Mouse (Mus musculus): Measurements from ENCODE around the gene Ndufaf1. TPM values are rescaled to one million over a fixed set of nuclear protein-coding genes. Genes with fewer than 3 reads are reported as not detected.

Ndufaf1 gene
- polyA plus RNA-seq (2012; rRNA removed): 4.1 and 5.0 TPM in 2 replicates

- H3K27ac ChIP-seq (ENCODE audit: control insufficient read depth, insufficient read depth, low read length): peak within 1 kb of the TSS; percentile 43; the same call in 1 of the 2 replicates
- H3K4me3 ChIP-seq (ENCODE audit: control insufficient read depth, insufficient read depth, low read length): peak within 1 kb of the TSS; percentile 79
- TF ChIP-seq CTCF (IDR thresholded peaks at IDR 0.05; ENCODE audit: borderline replicate concordance, control insufficient read depth, extremely low read depth, insufficient read depth, low read length, poor library complexity) (no peak), POLR2A (IDR thresholded peaks at IDR 0.05; ENCODE audit: control insufficient read depth, extremely low read depth, insufficient read depth, low read length, poor library complexity) (0 out of 2 replicates have a peak, but pooled peaks have one; percentile 26)
- no peaks in the 10 kb centered on the region for H3K27me3 ChIP-seq (ENCODE audit: control insufficient read depth, insufficient read depth, low read length)
- under 1% methylated on average over 44 of the region's 44 CpGs for WGBS
- DNase-seq: peak; percentile 81
- peaks cover 11% of the 10 kb centered on the region for H3K36me3 ChIP-seq (ENCODE audit: control insufficient read depth, insufficient read depth, low read length)
- 0 out of 2 replicates have a peak, but pooled peaks cover 2% of the 10 kb centered on the region for H3K4me1 ChIP-seq (replicated peaks; ENCODE audit: control insufficient read depth, insufficient read depth, low read length)
Measured at GRCm38 (mm10) chr2:119662220-119663182, at the start of gene Ndufaf1. Gene Ndufaf1, minus strand, starts transcription at chr2:119662827.

DNA sequence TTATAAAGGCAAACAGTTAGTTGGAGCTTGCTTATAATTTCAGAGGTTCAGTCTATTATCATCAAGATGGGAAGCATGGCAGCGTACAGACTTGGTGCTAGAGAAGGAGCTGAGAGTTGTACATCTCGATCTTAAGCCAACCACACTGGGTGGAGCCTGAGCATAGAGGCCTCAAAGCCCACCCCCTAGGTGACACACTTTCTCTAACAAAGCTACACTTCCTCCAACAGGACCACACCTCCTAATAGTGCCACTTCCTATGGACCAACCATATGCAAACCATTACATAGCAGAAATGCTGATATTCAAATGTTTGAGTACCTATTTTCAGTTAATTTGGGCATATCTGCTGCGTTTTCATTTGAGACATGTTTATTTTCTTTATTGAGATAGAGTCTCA, 47.4 kb upstream of the Ndufaf1 start:
- H3K36me3 ChIP-seq (ENCODE audit: control insufficient read depth, insufficient read depth, low read length): peaks cover 58% of the 10 kb centered on the region
- TF ChIP-seq POLR2A (IDR thresholded peaks at IDR 0.05; ENCODE audit: control insufficient read depth, extremely low read depth, insufficient read depth, low read length, poor library complexity) (no peak), CTCF (IDR thresholded peaks at IDR 0.05; ENCODE audit: borderline replicate concordance, control insufficient read depth, extremely low read depth, insufficient read depth, low read length, poor library complexity) (no peak)

GRCm38 (mm10) chr2:119707676-119708075, 45.0 kb upstream of the Ndufaf1 start:
- Histone ChIP-seq H3K27me3 (ENCODE audit: control insufficient read depth, insufficient read depth, low read length) (no peaks in the 10 kb centered on the region), H3K4me1 (replicated peaks; ENCODE audit: control insufficient read depth, insufficient read depth, low read length) (no peaks in the 10 kb centered on the region), H3K4me3 (ENCODE audit: control insufficient read depth, insufficient read depth, low read length) (no peak overlapping the region), H3K27ac (ENCODE audit: control insufficient read depth, insufficient read depth, low read length) (no peak overlapping the region), H3K36me3 (ENCODE audit: control insufficient read depth, insufficient read depth, low read length) (peaks cover 58% of the 10 kb centered on the region)
- TF ChIP-seq CTCF (IDR thresholded peaks at IDR 0.05; ENCODE audit: borderline replicate concordance, control insufficient read depth, extremely low read depth, insufficient read depth, low read length, poor library complexity): no peak
- no peak for TF ChIP-seq POLR2A (IDR thresholded peaks at IDR 0.05; ENCODE audit: control insufficient read depth, extremely low read depth, insufficient read depth, low read length, poor library complexity)
- DNase-seq: no peak
- WGBS: 98% methylated on average over 3 of the region's 3 CpGs

More for the DNA sequence above, 47.4 kb upstream of the Ndufaf1 start:
- Histone ChIP-seq H3K4me3 (ENCODE audit: control insufficient read depth, insufficient read depth, low read length) (no peak overlapping the region), H3K4me1 (replicated peaks; ENCODE audit: control insufficient read depth, insufficient read depth, low read length) (no peaks in the 10 kb centered on the region), H3K27me3 (ENCODE audit: control insufficient read depth, insufficient read depth, low read length) (no peaks in the 10 kb centered on the region), H3K27ac (ENCODE audit: control insufficient read depth, insufficient read depth, low read length) (no peak overlapping the region)
- 82% methylated on average over 3 of the region's 3 CpGs for WGBS
- DNase-seq: no peak

- H3K4me3 ChIP-seq (ENCODE audit: control insufficient read depth, insufficient read depth, low read length): no peak overlapping the region
- peaks cover 37% of the 10 kb centered on the region for H3K36me3 ChIP-seq (ENCODE audit: control insufficient read depth, insufficient read depth, low read length)
- no peak for DNase-seq
- H3K4me1 ChIP-seq (replicated peaks; ENCODE audit: control insufficient read depth, insufficient read depth, low read length): no peaks in the 10 kb centered on the region
- no peak overlapping the region for H3K27ac ChIP-seq (ENCODE audit: control insufficient read depth, insufficient read depth, low read length)
- no peak for TF ChIP-seq CTCF (IDR thresholded peaks at IDR 0.05; ENCODE audit: borderline replicate concordance, control insufficient read depth, extremely low read depth, insufficient read depth, low read length, poor library complexity)
- TF ChIP-seq POLR2A (IDR thresholded peaks at IDR 0.05; ENCODE audit: control insufficient read depth, extremely low read depth, insufficient read depth, low read length, poor library complexity): no peak
- H3K27me3 ChIP-seq (ENCODE audit: control insufficient read depth, insufficient read depth, low read length): no peaks in the 10 kb centered on the region
- WGBS: 96% methylated on average over 2 of the region's 2 CpGs
Measured at GRCm38 (mm10) chr2:119703171-119703570, 40.5 kb upstream of the Ndufaf1 start.

DNA sequence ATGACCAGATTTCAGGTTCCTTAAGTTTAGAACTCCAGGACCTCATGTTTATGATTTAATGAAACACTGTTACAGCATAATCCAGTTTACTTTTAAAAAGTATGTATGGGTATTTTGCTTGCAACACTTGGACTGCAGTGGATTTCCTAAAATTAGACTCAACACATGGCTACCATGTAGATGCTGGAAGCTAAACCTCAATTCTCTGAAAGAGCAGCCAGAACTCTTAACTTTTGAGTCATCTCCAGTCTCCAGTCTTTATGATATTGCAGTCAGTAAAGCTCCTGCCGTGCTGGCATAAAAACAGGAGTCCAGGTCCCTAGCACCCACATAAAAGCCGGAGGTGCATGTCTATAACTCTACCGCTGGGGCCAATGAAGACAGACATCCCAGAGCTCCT, 37.3 kb upstream of the Ndufaf1 start:
- Histone ChIP-seq H3K27ac (ENCODE audit: control insufficient read depth, insufficient read depth, low read length) (no peak overlapping the region), H3K4me3 (ENCODE audit: control insufficient read depth, insufficient read depth, low read length) (no peak overlapping the region), H3K4me1 (replicated peaks; ENCODE audit: control insufficient read depth, insufficient read depth, low read length) (no peaks in the 10 kb centered on the region), H3K36me3 (ENCODE audit: control insufficient read depth, insufficient read depth, low read length) (peaks cover 12% of the 10 kb centered on the region; the same call in 1 of the 2 replicates), H3K27me3 (ENCODE audit: control insufficient read depth, insufficient read depth, low read length) (no peaks in the 10 kb centered on the region)
- 95% methylated on average over 3 of the region's 3 CpGs for WGBS
- DNase-seq: no peak
- no peak for TF ChIP-seq POLR2A (IDR thresholded peaks at IDR 0.05; ENCODE audit: control insufficient read depth, extremely low read depth, insufficient read depth, low read length, poor library complexity)
- no peak for TF ChIP-seq CTCF (IDR thresholded peaks at IDR 0.05; ENCODE audit: borderline replicate concordance, control insufficient read depth, extremely low read depth, insufficient read depth, low read length, poor library complexity)

- H3K27me3 ChIP-seq (ENCODE audit: control insufficient read depth, insufficient read depth, low read length): no peaks in the 10 kb centered on the region
- H3K36me3 ChIP-seq (ENCODE audit: control insufficient read depth, insufficient read depth, low read length): peaks cover 11% of the 10 kb centered on the region
- H3K4me3 ChIP-seq (ENCODE audit: control insufficient read depth, insufficient read depth, low read length): no peak overlapping the region
- H3K4me1 ChIP-seq (replicated peaks; ENCODE audit: control insufficient read depth, insufficient read depth, low read length): no peaks in the 10 kb centered on the region
- TF ChIP-seq CTCF (IDR thresholded peaks at IDR 0.05; ENCODE audit: borderline replicate concordance, control insufficient read depth, extremely low read depth, insufficient read depth, low read length, poor library complexity): no peak
- TF ChIP-seq POLR2A (IDR thresholded peaks at IDR 0.05; ENCODE audit: control insufficient read depth, extremely low read depth, insufficient read depth, low read length, poor library complexity): no peak
- no peak overlapping the region for H3K27ac ChIP-seq (ENCODE audit: control insufficient read depth, insufficient read depth, low read length)
- no peak for DNase-seq
- 71% methylated on average over 2 of the region's 2 CpGs for WGBS
Measured at GRCm38 (mm10) chr2:119698472-119698871, 35.8 kb upstream of the Ndufaf1 start.
